Mouse (Mus musculus) E14TG2a.4 (cell line): Measurements from ENCODE around the gene Arid4b.
"Not testable (repeated sequence)": the region's sequence is repeated elsewhere in the genome, so short reads cannot be mapped to it uniquely, and the experiment has no call there.

Experiments
- H3K27me3 ChIP-seq: 2 replicates; pipeline ENCODE4 v1.6.1; 2014; ENCODE audit warnings: low read length, control low read depth; ENCODE audit not compliant: insufficient read depth
- H3K36me3 ChIP-seq: 2 replicates; pipeline ENCODE4 v1.6.1; 2014; ENCODE audit warnings: low read length, control low read depth; ENCODE audit not compliant: insufficient read depth
- H3K4me1 ChIP-seq: replicated peaks from 2 replicates; pipeline ENCODE4 v1.6.1; 2014; ENCODE audit warnings: low read depth, low read length, control low read depth
- H3K4me3 ChIP-seq: replicated peaks from 2 replicates; pipeline ENCODE4 v1.5.1; 2014; ENCODE audit warnings: mild to moderate bottlenecking, low read length
- H3K9me3 ChIP-seq: 2 replicates; pipeline ENCODE4 v1.6.1; 2014; ENCODE audit warnings: low read length, control low read depth
- CTCF ChIP-seq: conservative IDR thresholded peaks from 2 replicates; pipeline ENCODE4 v1.5.1; 2014; ENCODE audit warnings: low read length
- NANOG ChIP-seq: IDR thresholded peaks from 2 replicates; pipeline ENCODE4 v1.6.1; 2014; ENCODE audit warnings: borderline replicate concordance, low read length, mixed read lengths
- POU5F1 ChIP-seq: IDR thresholded peaks from 2 replicates; pipeline ENCODE4 v1.6.1; 2014; ENCODE audit warnings: low read length, borderline replicate concordance

Gene Arid4b

DNA sequence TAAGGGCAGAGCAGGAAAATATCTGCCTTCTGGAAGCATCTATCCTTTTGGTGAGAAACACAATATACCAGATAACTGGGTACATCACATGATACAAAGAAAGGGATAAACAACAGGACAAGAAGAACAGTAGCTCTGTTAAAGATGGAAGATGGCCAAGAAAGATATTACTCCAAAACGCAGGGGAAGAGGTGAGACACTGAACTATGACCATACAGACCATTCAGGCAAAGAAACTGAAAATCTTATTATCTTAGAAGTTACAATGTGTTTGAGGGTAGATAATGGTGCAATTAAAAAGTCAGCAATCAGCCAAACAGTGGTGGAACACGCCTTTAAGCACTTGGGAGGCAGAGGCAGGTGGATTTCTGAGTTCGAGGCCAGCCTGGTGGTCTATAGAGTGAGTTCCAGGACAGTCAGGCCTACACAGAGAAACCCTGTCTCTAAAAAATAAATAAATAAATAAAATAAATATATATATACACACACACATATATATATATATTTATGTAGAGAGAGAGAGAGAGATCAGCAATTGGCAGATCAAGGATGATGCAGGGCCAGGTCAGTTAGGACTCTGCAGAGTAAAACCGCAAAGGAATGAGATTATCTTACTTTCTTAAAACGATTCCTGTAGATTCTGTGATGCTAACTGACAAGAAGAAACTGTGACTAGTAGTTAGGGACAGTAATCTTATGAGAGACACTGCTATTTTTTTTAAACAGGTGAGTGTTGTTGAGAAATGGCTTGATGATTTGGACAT, 29.5 kb upstream of the Arid4b start:
- H3K36me3 ChIP-seq, result peaks cover 28% of the 10 kb centered on the region
- TF ChIP-seq POU5F1 (no peak), CTCF (no peak), NANOG (no peak)
- H3K9me3 ChIP-seq, result no peaks in the 10 kb centered on the region
- peaks cover 50% of the 10 kb centered on the region for H3K4me1 ChIP-seq
- no peaks in the 10 kb centered on the region for H3K27me3 ChIP-seq
- H3K4me3 ChIP-seq, result no peak overlapping the region

DNA sequence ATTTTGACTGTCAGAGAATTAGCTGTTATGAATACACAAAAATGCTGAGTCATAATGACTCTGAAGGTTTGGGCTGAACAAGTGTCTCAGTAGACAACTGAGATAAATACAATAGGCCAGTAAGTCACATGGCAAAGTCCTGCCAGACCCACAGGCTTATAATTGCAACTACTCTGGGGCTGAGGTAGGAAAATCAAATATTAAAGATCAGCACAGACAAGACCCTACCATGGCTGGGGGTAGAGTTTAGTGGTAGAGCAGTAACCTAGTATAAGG, 29.0 kb upstream of the Arid4b start:
- Histone ChIP-seq H3K27me3 (no peaks in the 10 kb centered on the region), H3K4me1 (peaks cover 54% of the 10 kb centered on the region), H3K36me3 (peaks cover 23% of the 10 kb centered on the region), H3K9me3 (no peaks in the 10 kb centered on the region), H3K4me3 (0 out of 2 replicates have a peak overlapping the region, but pooled peaks have one; percentile 3)
- no peak for TF ChIP-seq NANOG
- no peak for TF ChIP-seq CTCF

DNA sequence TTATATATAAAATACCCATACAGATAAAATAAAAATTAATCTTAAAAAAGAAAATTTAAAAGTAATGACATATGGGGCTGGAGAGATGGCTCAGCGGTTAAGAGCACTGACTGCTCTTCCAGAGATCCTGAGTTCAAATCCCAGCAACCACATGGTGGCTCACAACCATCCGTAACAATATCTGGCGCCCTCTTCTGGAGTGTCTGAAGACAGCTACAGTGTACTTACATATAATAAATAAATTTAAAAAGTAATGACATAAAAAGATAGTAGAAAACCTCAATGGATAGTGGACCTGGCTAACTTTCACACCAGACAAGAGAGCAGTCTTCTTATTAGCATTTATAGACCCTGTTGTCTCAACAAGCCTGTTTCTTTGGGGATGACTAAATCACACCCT, 27.7 kb upstream of the Arid4b start:
- not testable (repeated sequence) for H3K4me3 ChIP-seq, H3K9me3 ChIP-seq, H3K27me3 ChIP-seq
- H3K36me3 ChIP-seq, result peaks cover 18% of the 10 kb centered on the region
- peaks cover 55% of the 10 kb centered on the region for H3K4me1 ChIP-seq

DNA sequence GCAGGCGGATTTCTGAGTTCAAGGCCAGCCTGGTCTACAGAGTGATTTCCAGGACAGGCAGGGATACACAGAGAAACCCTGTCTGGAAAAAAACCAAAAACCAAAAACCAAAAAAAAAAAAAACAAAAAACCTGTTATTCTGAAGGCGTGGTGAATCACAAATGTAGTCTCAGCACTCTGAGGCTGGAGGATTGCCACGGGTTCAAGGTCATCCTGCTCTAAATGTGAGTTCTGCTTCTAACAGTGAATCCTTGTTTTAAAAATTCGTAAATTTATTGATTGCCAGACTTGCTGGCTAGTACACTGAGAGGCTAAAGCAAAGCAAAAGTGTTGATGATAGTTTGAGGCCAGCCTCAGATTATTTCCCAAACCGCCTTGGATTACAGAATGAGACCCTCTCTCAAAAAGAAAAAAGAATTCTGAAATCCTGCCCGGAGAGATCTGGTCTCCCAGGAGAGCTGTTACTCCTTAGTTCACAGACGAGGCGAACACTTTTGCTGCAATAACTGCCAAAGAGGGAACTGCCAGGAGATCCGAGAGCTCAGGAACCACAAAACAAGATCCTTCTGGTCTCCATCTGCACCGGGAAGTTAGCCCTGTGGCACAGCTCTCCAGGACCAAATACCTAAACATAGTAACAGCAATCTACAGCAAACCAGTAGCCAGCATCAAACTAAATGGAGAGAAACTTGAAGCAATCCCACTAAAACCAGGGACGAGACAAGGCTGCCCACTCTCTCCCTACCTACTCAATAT, 27.0 kb upstream of the Arid4b start:
- no peaks in the 10 kb centered on the region for H3K9me3 ChIP-seq
- peaks cover 15% of the 10 kb centered on the region for H3K36me3 ChIP-seq
- H3K27me3 ChIP-seq, result no peaks in the 10 kb centered on the region
- H3K4me1 ChIP-seq, result peaks cover 62% of the 10 kb centered on the region
- peak overlapping the region; percentile 29 for H3K4me3 ChIP-seq
- no peak for TF ChIP-seq CTCF
- no peak for TF ChIP-seq NANOG
- TF ChIP-seq POU5F1, result no peak

GRCm38 (mm10) chr13:14038911-14039291, 24.1 kb upstream of the Arid4b start:
- Histone ChIP-seq H3K4me1 (peaks cover 51% of the 10 kb centered on the region), H3K27me3 (no peaks in the 10 kb centered on the region), H3K4me3 (peak overlapping the region; percentile 87), H3K36me3 (no peaks in the 10 kb centered on the region), H3K9me3 (no peaks in the 10 kb centered on the region)
- no peak for TF ChIP-seq NANOG
- TF ChIP-seq CTCF, result no peak
- no peak for TF ChIP-seq POU5F1

DNA sequence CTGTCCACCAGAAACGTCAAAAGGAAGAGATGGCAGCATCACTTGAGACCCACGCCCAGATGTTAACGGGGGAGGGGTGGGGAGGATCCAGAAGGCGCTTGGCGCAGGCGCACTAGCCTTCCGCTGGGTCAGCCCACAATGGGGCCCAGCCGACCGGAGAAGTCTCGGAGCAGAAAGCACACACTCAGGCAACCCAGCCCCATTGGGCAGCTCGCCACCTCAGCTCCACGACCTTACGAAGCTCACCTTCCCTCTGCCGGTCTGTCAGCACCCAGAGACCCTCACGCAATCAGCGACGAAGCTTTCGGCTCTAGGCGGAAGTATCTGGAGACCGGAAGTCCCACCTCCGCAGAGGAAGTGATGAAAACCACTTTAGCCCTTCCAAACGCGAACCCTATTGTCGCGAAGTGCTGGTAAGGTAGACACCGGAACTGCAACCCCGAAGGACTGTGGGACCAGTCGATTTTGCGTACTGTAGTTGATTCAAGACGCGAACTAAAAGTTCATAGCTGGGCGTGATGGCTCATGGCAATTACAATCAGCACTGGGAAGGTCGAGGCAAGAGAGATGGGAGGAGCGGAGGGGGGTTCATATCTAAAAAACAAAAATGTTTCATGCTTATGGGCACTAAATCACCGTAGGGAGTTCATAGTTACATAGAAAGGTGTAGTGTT, 23.6 kb upstream of the Arid4b start, which contains the start of gene Tbce:
Tbce (minus strand) TSS at position 347 of the 674 bp plus-strand sequence.
- H3K27me3 ChIP-seq, result no peaks in the 10 kb centered on the region
- no peaks in the 10 kb centered on the region for H3K9me3 ChIP-seq
- peaks cover 46% of the 10 kb centered on the region for H3K4me1 ChIP-seq
- H3K36me3 ChIP-seq, result no peaks in the 10 kb centered on the region
- TF ChIP-seq POU5F1 (no peak), CTCF (no peak), NANOG (no peak)
- peak within 1 kb of the TSS; percentile 87 for H3K4me3 ChIP-seq

GRCm38 (mm10) chr13:14040186-14040585, 22.8 kb upstream of the Arid4b start:
- H3K9me3 ChIP-seq, result no peaks in the 10 kb centered on the region
- H3K27me3 ChIP-seq, result no peaks in the 10 kb centered on the region
- no peaks in the 10 kb centered on the region for H3K36me3 ChIP-seq
- no peak for TF ChIP-seq NANOG
- TF ChIP-seq POU5F1, result no peak
- no peak for TF ChIP-seq CTCF
- H3K4me3 ChIP-seq, result peak overlapping the region; percentile 87
- peaks cover 39% of the 10 kb centered on the region for H3K4me1 ChIP-seq

- Histone ChIP-seq H3K4me1 (peaks cover 21% of the 10 kb centered on the region), H3K4me3 (no peak overlapping the region), H3K9me3 (no peaks in the 10 kb centered on the region), H3K36me3 (peaks cover 8% of the 10 kb centered on the region; the same call in 1 of the 2 replicates), H3K27me3 (no peaks in the 10 kb centered on the region)
- TF ChIP-seq CTCF, result no peak
- TF ChIP-seq NANOG, result no peak
- no peak for TF ChIP-seq POU5F1
Measured at GRCm38 (mm10) chr13:14043851-14044250, 19.2 kb upstream of the Arid4b start.
